Mouse (Mus musculus): ENCODE data around the gene Dennd2c.
"Not testable (repeated sequence)": the region's sequence is repeated elsewhere in the genome, so short reads cannot be mapped to it uniquely, and the experiment has no call there.

The Dennd2c gene

DNA sequence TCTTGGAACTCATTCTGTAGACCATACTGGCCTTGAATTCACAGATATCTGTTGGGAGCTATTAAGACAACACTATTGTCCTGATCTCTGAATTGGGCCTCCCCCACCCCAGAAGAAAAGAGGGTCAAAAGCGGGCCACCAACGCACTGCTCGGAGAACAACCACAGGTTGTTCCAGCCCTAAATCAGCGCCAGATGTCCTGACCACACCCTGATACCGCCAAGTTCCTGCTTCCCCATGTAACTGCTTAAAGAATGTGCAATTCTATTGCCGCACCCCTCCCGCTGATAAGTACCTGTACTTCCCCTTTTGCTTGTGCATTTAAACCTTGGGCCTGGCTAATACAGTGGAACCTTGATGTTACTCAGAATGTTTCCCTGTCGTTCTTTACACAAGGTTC lies 113.0 kb downstream of the Dennd2c start:
- DNase-seq (ENCODE audit: low read depth), result not testable (repeated sequence)

Measured in 416B (cell line).